Mouse (Mus musculus) stomach, embryonic 14.5 days (tissue): Measurements from ENCODE around the gene Mt3. TPM values are rescaled to one million over a fixed set of nuclear protein-coding genes. Genes with fewer than 3 reads are reported as not detected.
"Not testable (repeated sequence)": the region's sequence is repeated elsewhere in the genome, so short reads cannot be mapped to it uniquely, and the experiment has no call there.

Experiments
- ATAC-seq: fragments of 200-750 bp; cut with Nextera tagmentation; 2 replicates; pipeline ENCODE4 v1.8.0; 2017; ENCODE audit warnings: low read depth, moderate TSS enrichment; ENCODE audit not compliant: insufficient number of reproducible peaks, insufficient read depth, low FRiP score
- H3K27ac ChIP-seq: fragments of 300-500 bp; sonication (generic); 2 replicates; pipeline ENCODE4 v1.5.1; 2014; ENCODE audit warnings: mild to moderate bottlenecking, low read length, moderate library complexity, mixed read lengths
- H3K27me3 ChIP-seq: fragments of 300-500 bp; sonication (generic); 2 replicates; pipeline ENCODE4 v1.6.1; 2014; ENCODE audit warnings: low read length, control low read depth, mixed read lengths; ENCODE audit not compliant: control insufficient read depth, insufficient read depth
- H3K36me3 ChIP-seq: fragments of 300-500 bp; sonication (generic); 2 replicates; pipeline ENCODE4 v1.6.1; 2014; ENCODE audit warnings: mild to moderate bottlenecking, control low read depth, low read length, moderate library complexity, mixed read lengths; ENCODE audit not compliant: control insufficient read depth, insufficient read depth
- H3K4me1 ChIP-seq: fragments of 300-500 bp; sonication (generic); 2 replicates; pipeline ENCODE4 v1.6.1; 2014; ENCODE audit warnings: low read length, control low read depth, mixed read lengths; ENCODE audit not compliant: control insufficient read depth, insufficient read depth
- H3K4me2 ChIP-seq: fragments of 300-500 bp; sonication (generic); replicated peaks from 2 replicates; pipeline ENCODE4 v1.6.1; 2014; ENCODE audit warnings: low read depth, low read length, control low read depth
- H3K4me3 ChIP-seq: fragments of 300-500 bp; sonication (generic); 2 replicates; pipeline ENCODE4 v1.5.1; 2014; ENCODE audit warnings: low read depth, low read length, control low read depth
- H3K9ac ChIP-seq: fragments of 300-500 bp; sonication (generic); replicated peaks from 2 replicates; pipeline ENCODE4 v1.6.1; 2014; ENCODE audit warnings: low read depth, mild to moderate bottlenecking, control low read depth, low read length, moderate library complexity, mixed read lengths
- H3K9me3 ChIP-seq: fragments of 300-500 bp; sonication (generic); 2 replicates; pipeline ENCODE4 v1.6.1; 2016; ENCODE audit warnings: low read depth, low read length, control low read depth; ENCODE audit not compliant: control insufficient read depth
- WGBS: fragments of 180-500 bp; shearing (Covaris S2); extraction: QIAGEN DNeasy Blood & Tissue Kit; methylation state at CpG from one replicate; pipeline ENCODE4 v1.1.7; 2014; 5-methylcytosine and 5-hydroxymethylcytosine counted together
- polyA plus RNA-seq: library from polyadenylated mRNA; unstranded; fragments of >200 nt; fragmentation: Nextera tagmentation; extraction: Ambion mirVana; gene quantifications from 2 replicates; pipeline ENCODE4 v1.2.1, GENCODE M21; 2014

The Mt3 gene
- polyA plus RNA-seq, 1 experiment from 2014 or later = 3.6 TPM

DNA sequence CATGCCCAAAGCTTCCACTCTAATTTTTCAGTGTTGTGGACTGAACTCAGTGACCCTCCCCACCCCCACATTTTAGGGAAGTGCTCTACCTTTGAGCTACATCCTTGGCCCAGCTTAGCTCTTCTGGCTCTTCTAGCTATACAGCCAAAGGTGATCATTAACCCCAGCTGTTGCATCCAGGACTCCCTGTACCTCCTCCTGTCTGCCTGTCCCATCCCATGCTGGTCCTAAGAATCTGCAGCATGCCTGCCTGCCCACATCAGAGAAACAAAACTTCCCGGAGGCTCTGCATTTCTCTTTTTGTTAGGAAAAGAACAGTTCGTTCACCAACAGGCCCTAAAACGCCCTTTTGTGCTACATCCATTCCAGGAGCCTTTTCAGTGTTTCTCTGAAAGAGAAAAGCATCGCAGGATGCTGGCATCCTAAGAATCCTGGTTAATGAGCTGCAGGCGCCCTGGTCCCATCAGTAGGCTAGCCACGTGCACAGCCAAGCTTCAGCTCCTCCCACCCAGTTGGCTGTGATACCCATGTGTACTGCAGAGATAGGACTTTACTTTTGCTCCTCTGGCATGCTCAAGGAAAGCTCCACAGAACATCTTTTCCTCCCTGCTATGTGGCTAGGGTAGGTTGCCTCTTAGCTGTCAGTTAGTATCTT lies 33.5 kb upstream of the Mt3 start:
- no peak overlapping the region for H3K9ac ChIP-seq
- H3K27ac ChIP-seq = no peak overlapping the region
- H3K4me1 ChIP-seq = no peaks in the 10 kb centered on the region
- no peak for ATAC-seq
- H3K36me3 ChIP-seq = no peaks in the 10 kb centered on the region
- no peak overlapping the region for H3K4me2 ChIP-seq
- H3K4me3 ChIP-seq = no peak overlapping the region
- no peaks in the 10 kb centered on the region for H3K9me3 ChIP-seq
- WGBS = 12% methylated on average over 6 of the region's 6 CpGs
- no peaks in the 10 kb centered on the region for H3K27me3 ChIP-seq

DNA sequence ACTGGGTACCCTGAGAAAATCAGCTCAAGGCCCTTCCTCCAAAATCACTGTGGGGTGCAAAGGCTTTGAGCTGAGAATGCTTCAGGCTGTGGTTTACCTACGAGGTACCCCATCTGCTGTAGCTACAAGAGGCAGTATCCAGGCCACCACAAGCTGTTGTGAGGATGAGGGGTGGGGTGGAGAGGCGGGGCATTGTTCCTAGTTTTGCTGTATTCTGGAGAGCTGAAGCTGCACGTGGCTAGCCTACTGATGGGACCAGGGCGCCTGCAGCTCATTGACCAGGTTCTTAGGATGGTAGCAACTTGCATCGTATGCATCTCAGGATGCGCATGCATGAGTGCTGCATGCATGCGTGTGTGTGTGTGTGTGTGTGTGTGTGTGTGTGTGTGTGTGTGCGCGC lies 30.8 kb upstream of the Mt3 start:
- 90% methylated on average over 9 of the region's 9 CpGs for WGBS
- Histone ChIP-seq H3K4me2 (no peak overlapping the region), H3K9ac (no peak overlapping the region), H3K4me1 (no peaks in the 10 kb centered on the region), H3K27ac (no peak overlapping the region), H3K36me3 (no peaks in the 10 kb centered on the region), H3K9me3 (no peaks in the 10 kb centered on the region), H3K4me3 (no peak overlapping the region), H3K27me3 (no peaks in the 10 kb centered on the region)
- no peak for ATAC-seq

DNA sequence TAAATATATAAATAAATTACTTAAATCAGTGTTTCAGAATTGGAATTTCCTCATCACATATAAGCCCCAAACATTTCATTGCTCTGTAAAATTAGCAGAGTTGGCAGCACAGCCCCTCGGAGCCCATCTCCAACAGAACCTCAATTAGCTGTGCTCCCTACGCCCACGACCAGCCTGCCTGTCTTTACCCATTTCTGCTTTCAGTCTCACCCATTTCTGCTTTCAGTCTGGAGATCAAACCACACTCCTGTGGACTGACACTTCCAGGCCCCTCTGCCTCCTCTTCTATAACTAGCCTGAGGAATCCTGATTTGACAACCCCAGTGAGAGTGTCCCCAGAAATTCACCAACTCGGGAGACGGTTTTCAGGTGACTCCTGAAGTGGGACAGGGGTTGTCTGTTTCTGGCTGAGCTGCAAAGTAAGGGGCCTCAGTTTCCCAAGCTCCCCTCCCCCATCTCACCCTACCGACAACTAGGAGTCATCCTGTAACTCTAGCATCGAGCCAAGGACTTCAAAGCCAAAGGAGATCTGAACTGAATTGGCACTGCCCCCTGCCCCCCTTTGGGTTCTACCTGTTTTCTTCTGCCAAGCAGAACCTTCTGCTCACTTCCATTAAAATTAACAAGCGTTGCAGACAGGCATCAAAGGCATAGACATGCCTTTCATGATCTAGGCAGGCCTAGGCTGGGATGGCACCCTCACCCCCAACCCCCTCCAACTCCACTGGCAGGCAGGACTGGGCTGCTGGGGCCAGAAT lies 29.5 kb upstream of the Mt3 start:
- Histone ChIP-seq H3K9ac (no peak overlapping the region), H3K27me3 (no peaks in the 10 kb centered on the region), H3K27ac (no peak overlapping the region), H3K36me3 (no peaks in the 10 kb centered on the region), H3K4me3 (no peak overlapping the region), H3K9me3 (no peaks in the 10 kb centered on the region), H3K4me1 (no peaks in the 10 kb centered on the region), H3K4me2 (no peak overlapping the region)
- ATAC-seq = no peak
- WGBS = 44% methylated on average over 8 of the region's 8 CpGs

DNA sequence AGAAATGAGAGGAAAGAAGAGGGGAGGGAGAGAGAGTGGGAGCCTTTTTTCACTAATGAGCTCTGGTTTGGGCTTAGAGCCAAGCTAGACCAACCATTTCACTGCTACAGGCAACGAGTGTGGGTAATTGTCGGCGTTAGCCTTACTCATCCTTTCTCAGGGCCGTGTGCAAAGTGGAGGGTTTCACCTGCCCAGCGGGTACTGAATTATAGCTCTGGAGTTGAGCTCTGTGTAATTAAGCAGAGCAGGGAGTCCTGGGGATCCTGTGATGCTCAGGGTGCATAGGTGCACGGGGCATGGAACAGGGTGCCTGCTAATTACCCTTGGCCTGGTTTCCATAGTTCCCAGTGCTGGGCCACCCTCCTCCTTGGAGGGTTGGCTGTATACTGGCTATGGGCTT lies 24.7 kb upstream of the Mt3 start:
- Histone ChIP-seq H3K9me3 (no peaks in the 10 kb centered on the region), H3K9ac (no peak overlapping the region), H3K27me3 (no peaks in the 10 kb centered on the region), H3K27ac (no peak overlapping the region), H3K4me3 (no peak overlapping the region), H3K4me1 (no peaks in the 10 kb centered on the region), H3K4me2 (no peak overlapping the region), H3K36me3 (no peaks in the 10 kb centered on the region)
- 78% methylated on average over 6 of the region's 6 CpGs for WGBS
- no peak for ATAC-seq

DNA sequence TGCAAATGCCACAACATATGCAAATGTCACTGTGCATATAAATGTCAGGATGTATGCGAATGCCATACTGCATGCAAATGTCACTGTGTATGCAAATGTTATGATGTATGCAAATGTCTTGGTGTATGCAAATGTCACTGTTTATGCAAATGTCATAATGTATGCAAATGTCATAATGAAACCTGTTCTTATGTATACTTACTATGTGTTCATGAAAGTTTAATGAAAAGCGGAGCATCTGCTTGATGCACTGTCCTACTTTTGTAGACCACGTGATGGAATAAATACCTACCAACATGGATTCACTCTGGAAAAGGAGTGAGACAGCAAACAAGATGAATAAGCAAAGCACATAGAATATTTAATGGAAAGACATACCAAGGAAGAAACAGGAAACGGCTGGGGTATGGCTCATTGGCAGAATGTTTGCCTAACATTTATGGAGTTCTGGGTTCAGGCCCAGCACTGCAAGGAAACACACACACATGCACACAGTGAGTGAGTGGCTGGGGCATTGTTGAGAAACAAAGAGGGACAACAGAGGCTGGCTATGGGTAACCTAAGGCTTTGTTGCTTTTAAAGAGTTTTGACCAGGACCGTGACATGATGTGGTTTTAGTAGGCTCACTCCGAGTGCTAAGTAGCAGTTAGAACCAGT lies 23.1 kb upstream of the Mt3 start:
- no peak overlapping the region for H3K4me2 ChIP-seq
- WGBS = 82% methylated on average over 6 of the region's 6 CpGs
- no peak for ATAC-seq
- H3K4me1 ChIP-seq = no peaks in the 10 kb centered on the region
- no peak overlapping the region for H3K4me3 ChIP-seq
- H3K9ac ChIP-seq = no peak overlapping the region
- H3K36me3 ChIP-seq = no peaks in the 10 kb centered on the region
- no peaks in the 10 kb centered on the region for H3K9me3 ChIP-seq
- no peaks in the 10 kb centered on the region for H3K27me3 ChIP-seq
- H3K27ac ChIP-seq = no peak overlapping the region

DNA sequence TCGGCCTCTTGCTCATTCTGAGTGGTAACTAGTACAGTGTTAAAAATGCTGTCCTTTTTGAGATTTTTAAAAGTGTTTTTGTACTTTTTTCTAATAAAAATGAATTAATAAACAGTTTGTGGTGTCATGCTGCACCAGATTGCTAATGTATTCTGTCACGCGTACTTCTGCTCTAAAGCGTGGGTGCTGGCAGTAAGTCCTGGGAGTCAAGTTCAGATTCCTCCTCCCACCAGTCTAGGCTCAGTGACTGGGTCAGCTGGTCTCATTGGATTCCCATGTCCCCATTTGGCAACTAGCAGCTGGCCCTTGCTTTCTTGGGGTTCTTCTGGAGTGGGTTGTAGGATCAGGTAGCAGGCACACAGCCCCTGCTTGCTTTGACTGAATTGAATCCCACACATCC lies 22.3 kb upstream of the Mt3 start:
- Histone ChIP-seq H3K27me3 (no peaks in the 10 kb centered on the region), H3K4me1 (no peaks in the 10 kb centered on the region), H3K27ac (no peak overlapping the region), H3K9me3 (no peaks in the 10 kb centered on the region), H3K9ac (no peak overlapping the region), H3K4me2 (no peak overlapping the region), H3K36me3 (no peaks in the 10 kb centered on the region), H3K4me3 (no peak overlapping the region)
- 90% methylated on average over 4 of the region's 4 CpGs for WGBS
- ATAC-seq = no peak

DNA sequence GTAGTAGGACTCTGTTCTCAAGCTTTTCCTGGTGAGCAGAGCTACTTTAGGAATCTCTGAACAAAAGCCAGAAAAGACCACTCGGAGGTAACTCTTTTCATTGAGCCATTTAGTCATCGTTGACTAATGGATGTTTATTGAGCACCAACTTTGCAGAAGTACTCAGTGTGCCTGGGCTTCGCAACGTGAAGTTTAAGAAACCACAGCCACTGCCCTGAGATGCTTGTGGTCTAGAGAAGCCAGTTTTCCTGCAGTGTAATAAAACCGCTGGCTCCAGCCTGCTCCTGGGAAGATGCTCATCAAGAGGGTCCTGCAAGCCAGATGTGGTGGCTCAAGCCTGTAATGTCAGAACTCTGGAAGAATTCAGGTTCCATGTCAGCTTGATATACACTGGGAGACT lies 20.3 kb upstream of the Mt3 start:
- H3K4me2 ChIP-seq = no peak overlapping the region
- H3K9ac ChIP-seq = no peak overlapping the region
- H3K27ac ChIP-seq = no peak overlapping the region
- no peaks in the 10 kb centered on the region for H3K4me1 ChIP-seq
- no peak overlapping the region for H3K4me3 ChIP-seq
- ATAC-seq = no peak
- WGBS = 64% methylated on average over 5 of the region's 5 CpGs
- no peaks in the 10 kb centered on the region for H3K36me3 ChIP-seq
- H3K27me3 ChIP-seq = no peaks in the 10 kb centered on the region
- no peaks in the 10 kb centered on the region for H3K9me3 ChIP-seq

DNA sequence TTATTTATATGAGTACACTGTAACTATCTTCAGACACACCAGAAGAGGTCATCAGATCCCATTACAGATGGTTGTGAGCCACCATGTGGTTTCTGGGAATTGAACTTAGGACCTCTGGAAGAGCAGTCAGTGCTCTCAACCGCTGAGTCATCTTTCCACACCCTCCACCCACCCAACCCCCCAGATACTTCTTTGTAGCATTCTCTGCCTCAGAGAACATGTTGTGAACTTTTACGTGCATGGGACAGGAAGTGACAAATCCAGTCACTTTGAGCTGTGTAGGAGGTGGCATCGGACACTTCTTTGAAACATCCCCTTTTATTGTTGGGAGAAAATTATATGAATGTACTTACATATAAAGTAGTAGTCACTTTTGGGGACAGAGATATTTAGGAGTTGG lies 17.8 kb upstream of the Mt3 start:
- 47% methylated on average over 3 of the region's 3 CpGs for WGBS
- not testable (repeated sequence) for ATAC-seq

More for the DNA sequence above, 17.8 kb upstream of the Mt3 start:
- H3K9ac ChIP-seq, H3K27ac ChIP-seq, H3K36me3 ChIP-seq, H3K27me3 ChIP-seq, H3K4me2 ChIP-seq, H3K9me3 ChIP-seq, H3K4me3 ChIP-seq, H3K4me1 ChIP-seq: not testable (repeated sequence)
